Mouse (Mus musculus) ES-E14 (cell line): ENCODE data around the gene Hoxc13. TPM values are rescaled to one million over a fixed set of nuclear protein-coding genes. Genes with fewer than 3 reads are reported as not detected.

ENCODE experiments used
- DNase-seq: peaks from one replicate; pipeline ENCODE4 v3.0.0-alpha.2; 2013; ENCODE audit warnings: low read depth, low spot score
- H3K27ac ChIP-seq: 2 replicates; pipeline ENCODE4 v1.5.1; 2012; ENCODE audit warnings: low read depth, mild to moderate bottlenecking, low read length, moderate library complexity, mixed read lengths; ENCODE audit not compliant: poor library complexity, insufficient read depth, severe bottlenecking
- H3K36me3 ChIP-seq: 2 replicates; pipeline ENCODE4 v1.6.1; 2012; ENCODE audit warnings: mild to moderate bottlenecking, low read length, moderate library complexity, mixed read lengths; ENCODE audit not compliant: control insufficient read depth, poor library complexity, insufficient read depth, severe bottlenecking
- H3K4me1 ChIP-seq, 2 experiments: fragments of 150-350 bp in 1 of 2; sonication (generic) in 1 of 2; 2 replicates each; pipeline ENCODE4 v1.6.1; 2012; ENCODE audit warnings: low read length in 2 of 2, mild to moderate bottlenecking in 1 of 2, mixed read lengths in 1 of 2; ENCODE audit not compliant: control insufficient read depth in 2 of 2, insufficient read depth in 2 of 2, poor library complexity in 1 of 2
- H3K4me3 ChIP-seq, 2 experiments: fragments of 150-350 bp in 1 of 2; sonication (generic) in 1 of 2; 2 replicates each; pipeline ENCODE4 v1.5.1; 2012; ENCODE audit warnings: low read length in 2 of 2, low read depth in 1 of 2, mild to moderate bottlenecking in 1 of 2, mixed read lengths in 1 of 2; ENCODE audit not compliant: insufficient read depth in 1 of 2, poor library complexity in 1 of 2, severe bottlenecking in 1 of 2
- H3K9ac ChIP-seq: 2 replicates; pipeline ENCODE4 v1.6.1; 2012; ENCODE audit warnings: low read depth, mild to moderate bottlenecking, low read length, mixed read lengths; ENCODE audit not compliant: poor library complexity, insufficient read depth, severe bottlenecking
- H3K9me3 ChIP-seq: fragments of 150-350 bp; sonication (generic); 2 replicates; pipeline ENCODE4 v1.6.1; 2012; ENCODE audit warnings: low read depth, mild to moderate bottlenecking, low read length; ENCODE audit not compliant: control insufficient read depth, insufficient read depth
- CHD2 ChIP-seq: IDR thresholded peaks from 2 replicates; pipeline ENCODE4 v1.6.1; 2014; ENCODE audit warnings: mild to moderate bottlenecking, low read depth, low read length, inconsistent platforms
- HCFC1 ChIP-seq: IDR thresholded peaks from 2 replicates; pipeline ENCODE4 v1.6.1; 2012; ENCODE audit warnings: low read length, inconsistent platforms, borderline replicate concordance; ENCODE audit not compliant: insufficient read depth
- MAFK ChIP-seq: IDR thresholded peaks from 2 replicates; pipeline ENCODE4 v1.6.1; 2014; ENCODE audit warnings: mild to moderate bottlenecking, low read depth, low read length, inconsistent platforms; ENCODE audit not compliant: insufficient read depth
- ZC3H11A ChIP-seq: IDR thresholded peaks from 2 replicates; pipeline ENCODE4 v1.6.1; 2012; ENCODE audit warnings: low read depth, mild to moderate bottlenecking, inconsistent platforms, low read length, borderline replicate concordance
- ZNF384 ChIP-seq: IDR thresholded peaks from 2 replicates; pipeline ENCODE4 v1.6.1; 2012; ENCODE audit warnings: low read depth, low read length, inconsistent platforms
- in situ Hi-C, 2 experiments: fragments of 600-800 bp; cut with MboI; formaldehyde crosslinking; loops; one replicate each; pipeline ENCODE4 v1.15.1; 2025; ENCODE audit warnings: low sequenced_read_pairs in 2 of 2, inconsistent platforms in 1 of 2; ENCODE audit not compliant: unreplicated experiment in 2 of 2
- total RNA-seq: library from RNA; depleted of rRNA; stranded (reverse); fragments of 300-350 nt; gene quantifications from 2 replicates; pipeline ENCODE4 v1.2.3, GENCODE M21; 2012

Hoxc13 gene
- total RNA-seq, 1 experiment = 0.94 TPM

DNA sequence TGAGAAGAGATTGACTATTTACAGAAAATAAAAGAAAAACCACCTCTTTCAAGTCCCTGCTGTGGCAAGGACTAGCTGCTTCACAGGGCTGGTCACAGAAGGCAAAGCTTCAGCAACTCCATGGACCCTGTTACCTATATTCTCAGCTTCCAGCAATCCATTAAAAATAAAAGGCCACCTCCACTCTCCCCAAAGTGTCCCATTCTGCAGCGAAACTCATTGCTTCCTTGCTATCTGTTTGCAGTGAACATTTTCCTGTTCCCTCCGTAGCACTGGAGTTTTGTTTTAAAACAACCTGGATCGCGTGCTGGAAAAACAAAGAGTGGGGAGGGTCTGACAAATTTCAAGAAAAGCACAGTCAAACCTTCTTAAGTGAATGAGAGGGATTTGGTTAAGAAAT is 11.4 kb upstream of the Hoxc13 start:
- Histone ChIP-seq H3K27ac (no peak overlapping the region), H3K4me3 (no peak overlapping the region), H3K36me3 (no peaks in the 10 kb centered on the region), H3K4me1 (peaks cover 0 to 1% of the 10 kb centered on the region in 2 experiments; a peak in 2 of 4 replicates), H3K9me3 (no peaks in the 10 kb centered on the region), H3K9ac (no peak overlapping the region)
- no peak for DNase-seq
- in situ Hi-C loops = no loop called here
- TF ChIP-seq MAFK (no peak), CHD2 (no peak), ZNF384 (no peak), ZC3H11A (no peak), HCFC1 (no peak)

DNA sequence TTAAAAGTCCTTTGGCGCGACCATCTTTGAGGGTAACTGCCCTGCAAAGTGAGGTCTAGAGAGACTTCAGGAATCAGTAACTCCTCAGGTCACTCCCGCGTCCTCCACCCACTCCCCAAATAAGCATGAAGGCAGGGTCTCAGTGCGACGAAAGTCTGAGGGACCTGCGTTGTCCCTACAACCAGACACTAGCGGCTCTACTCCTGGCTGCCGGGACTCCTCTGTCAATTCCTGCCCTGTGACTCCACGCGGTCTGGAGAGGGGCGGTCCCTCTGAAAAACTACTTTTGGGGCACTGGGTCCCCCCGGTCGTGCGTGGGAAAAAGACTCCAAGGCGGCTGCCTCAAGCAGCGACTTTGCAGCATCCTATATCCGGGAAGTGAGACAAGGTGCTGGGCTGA is 10.9 kb upstream of the Hoxc13 start:
- peak overlapping the region; percentile 32 to 44; a peak in 3 of 4 replicates for H3K4me3 ChIP-seq
- no peak overlapping the region for H3K9ac ChIP-seq
- H3K9me3 ChIP-seq = no peaks in the 10 kb centered on the region
- no peak for DNase-seq
- TF ChIP-seq MAFK = no peak
- H3K27ac ChIP-seq = no peak overlapping the region
- H3K36me3 ChIP-seq = no peaks in the 10 kb centered on the region
- peaks cover 0 to 1% of the 10 kb centered on the region in 2 experiments; a peak in 2 of 4 replicates for H3K4me1 ChIP-seq
- in situ Hi-C loops = no loop called here

DNA sequence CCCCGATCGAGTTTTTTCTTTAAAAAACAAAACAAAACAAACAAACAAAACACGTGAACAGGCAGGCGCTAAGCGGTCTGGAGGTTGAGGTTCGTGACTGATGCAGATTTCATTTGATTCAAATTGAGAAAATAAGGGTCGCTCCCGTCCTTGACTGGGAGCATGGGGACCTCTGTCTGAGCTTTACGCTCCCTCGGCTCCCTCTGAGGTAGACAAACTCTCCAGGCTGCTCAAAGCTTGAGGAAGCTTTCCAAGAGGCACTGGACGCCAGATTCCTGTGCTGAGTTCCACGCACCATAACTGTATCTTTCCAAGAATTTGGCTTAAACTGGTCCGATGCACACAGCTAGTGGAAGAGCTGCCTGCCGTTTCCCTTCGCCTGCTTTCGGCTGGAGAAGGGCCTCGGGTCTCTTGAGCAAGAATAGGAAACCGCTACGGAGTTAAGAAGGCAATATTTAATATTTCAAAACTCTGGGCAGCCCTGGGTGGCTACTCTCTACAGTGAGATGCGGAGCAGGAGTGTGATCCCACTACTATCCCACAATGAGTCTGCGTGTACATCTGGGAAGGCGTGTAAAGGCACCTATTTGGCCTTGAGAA is 10.3 kb upstream of the Hoxc13 start:
- H3K36me3 ChIP-seq = no peaks in the 10 kb centered on the region
- H3K4me3 ChIP-seq = peak overlapping the region in 1 of 2 experiments; percentile 44; a peak in 2 of 4 replicates
- H3K27ac ChIP-seq = no peak overlapping the region
- H3K9ac ChIP-seq = no peak overlapping the region
- no peaks in the 10 kb centered on the region for H3K9me3 ChIP-seq
- in situ Hi-C loops = no loop called here
- no peak for TF ChIP-seq CHD2
- TF ChIP-seq HCFC1 = no peak
- TF ChIP-seq MAFK = no peak
- TF ChIP-seq ZNF384 = no peak
- no peak for TF ChIP-seq ZC3H11A
- H3K4me1 ChIP-seq = peaks cover 0 to 1% of the 10 kb centered on the region in 2 experiments; a peak in 2 of 4 replicates
- no peak for DNase-seq

DNA sequence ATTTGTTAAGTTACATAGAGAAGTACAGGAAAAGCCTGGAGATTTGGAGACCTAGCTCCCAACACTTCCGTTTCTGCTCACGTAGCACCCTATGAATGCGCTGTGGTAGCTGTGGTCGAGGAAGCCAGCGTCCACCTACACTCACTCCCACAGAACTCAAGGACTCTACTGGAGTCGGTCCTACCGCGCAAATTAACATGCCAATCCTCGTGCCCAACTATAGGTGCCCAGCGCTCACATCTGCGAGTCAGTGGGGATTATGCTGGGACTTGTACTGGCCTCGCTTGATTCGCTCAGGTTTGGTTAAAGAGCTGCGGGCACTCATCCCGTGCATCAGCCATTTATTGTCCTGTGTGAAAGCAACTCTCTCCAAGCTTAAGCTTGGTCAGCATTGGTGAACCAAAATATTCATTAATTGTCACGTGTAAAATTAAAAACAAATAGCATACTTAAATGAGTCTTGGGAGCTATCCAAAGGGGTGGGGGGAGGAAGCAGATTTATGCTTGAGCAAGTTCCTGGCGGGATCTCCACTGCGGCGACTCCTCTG is 7.8 kb upstream of the Hoxc13 start:
- Histone ChIP-seq H3K36me3 (no peaks in the 10 kb centered on the region), H3K9me3 (no peaks in the 10 kb centered on the region), H3K4me3 (no peak overlapping the region), H3K4me1 (peaks cover 0 to 1% of the 10 kb centered on the region in 2 experiments; a peak in 2 of 4 replicates), H3K9ac (no peak overlapping the region), H3K27ac (no peak overlapping the region)
- TF ChIP-seq CHD2 (no peak), ZC3H11A (no peak), HCFC1 (no peak), ZNF384 (no peak), MAFK (no peak)
- in situ Hi-C loops = no loop called here
- no peak for DNase-seq
